Mouse (Mus musculus) small intestine, adult 2 months (tissue): ENCODE measurements around the gene Lysmd1.

Experiments
- CTCF ChIP-seq: fragments of 200-500 bp; IDR thresholded peaks from 2 replicates; pipeline ENCODE4 v1.5.1; 2012; ENCODE audit warnings: low read depth, mild to moderate bottlenecking, control low read depth, inconsistent platforms, low read length, moderate library complexity, mixed read lengths; ENCODE audit not compliant: insufficient replicate concordance, insufficient read length; ENCODE audit errors: extremely low read depth
- POLR2A ChIP-seq: fragments of 200-500 bp; IDR thresholded peaks from 2 replicates; pipeline ENCODE4 v1.6.1; 2012; ENCODE audit warnings: low read depth, mild to moderate bottlenecking, control low read depth, inconsistent platforms, low read length, moderate library complexity

DNA sequence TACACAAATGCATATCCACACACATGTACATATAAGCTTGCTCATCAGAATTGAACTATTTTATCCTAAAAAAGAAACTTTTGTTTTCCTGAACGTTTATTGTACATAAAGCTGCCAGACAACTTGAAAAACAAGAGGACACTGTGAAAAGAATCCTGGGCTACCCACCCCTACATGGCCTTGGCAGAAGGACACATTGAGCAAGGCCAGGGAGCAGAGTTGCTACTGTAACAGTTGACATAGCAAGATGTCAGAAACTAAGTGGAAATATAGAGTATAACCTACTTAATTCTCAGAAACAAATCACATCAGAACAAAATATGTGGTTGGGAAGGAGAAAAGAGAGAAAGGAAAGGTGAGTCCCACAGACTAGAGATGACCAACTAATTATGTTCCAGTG, 48.0 kb downstream of the Lysmd1 start:
- TF ChIP-seq CTCF (no peak), POLR2A (no peak)
